Mouse (Mus musculus): ENCODE results near the gene 1700016D06Rik.

1700016D06Rik gene

DNA sequence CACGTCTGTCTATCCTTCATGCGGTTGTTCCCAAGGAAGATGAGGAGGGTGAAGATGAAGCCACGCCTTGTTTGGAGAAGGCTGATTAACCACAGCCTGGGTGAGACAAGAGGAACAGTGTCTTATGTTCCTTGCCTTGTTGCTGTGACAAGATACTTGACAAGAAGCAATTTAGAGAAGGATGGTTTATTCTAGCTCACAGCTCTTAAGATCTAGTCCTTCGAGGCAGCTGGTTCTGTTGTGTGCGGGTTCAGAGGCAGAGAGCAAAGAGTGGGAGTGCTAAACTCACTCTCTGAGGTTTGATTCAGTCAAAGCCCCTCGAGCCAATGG lies at the start of gene 1700016D06Rik:
Gene 1700016D06Rik (minus strand): TSS at position 31 of the 330 bp plus-strand sequence.
- DNase-seq, result no peak

DNA sequence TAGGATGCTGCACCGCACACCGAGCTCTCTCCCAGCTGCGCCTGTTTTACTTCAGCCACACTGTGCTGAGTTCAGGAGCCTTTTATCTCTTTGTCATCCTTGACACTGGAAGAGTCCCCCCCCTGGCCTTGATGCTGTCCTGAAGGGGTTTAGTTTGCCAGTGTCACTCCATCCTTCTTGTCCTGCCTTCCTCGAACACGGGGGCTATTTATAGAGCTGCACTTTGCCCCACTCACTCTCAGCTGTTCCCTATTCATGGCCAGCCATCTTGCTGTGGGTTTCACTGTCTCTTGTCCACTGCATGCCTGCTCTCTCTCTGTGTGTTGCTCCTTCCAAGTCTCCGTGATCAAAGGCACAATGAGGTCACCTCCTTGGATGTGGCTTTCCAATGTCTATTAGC lies 48.6 kb upstream of the 1700016D06Rik start:
- no peak for DNase-seq

DNA sequence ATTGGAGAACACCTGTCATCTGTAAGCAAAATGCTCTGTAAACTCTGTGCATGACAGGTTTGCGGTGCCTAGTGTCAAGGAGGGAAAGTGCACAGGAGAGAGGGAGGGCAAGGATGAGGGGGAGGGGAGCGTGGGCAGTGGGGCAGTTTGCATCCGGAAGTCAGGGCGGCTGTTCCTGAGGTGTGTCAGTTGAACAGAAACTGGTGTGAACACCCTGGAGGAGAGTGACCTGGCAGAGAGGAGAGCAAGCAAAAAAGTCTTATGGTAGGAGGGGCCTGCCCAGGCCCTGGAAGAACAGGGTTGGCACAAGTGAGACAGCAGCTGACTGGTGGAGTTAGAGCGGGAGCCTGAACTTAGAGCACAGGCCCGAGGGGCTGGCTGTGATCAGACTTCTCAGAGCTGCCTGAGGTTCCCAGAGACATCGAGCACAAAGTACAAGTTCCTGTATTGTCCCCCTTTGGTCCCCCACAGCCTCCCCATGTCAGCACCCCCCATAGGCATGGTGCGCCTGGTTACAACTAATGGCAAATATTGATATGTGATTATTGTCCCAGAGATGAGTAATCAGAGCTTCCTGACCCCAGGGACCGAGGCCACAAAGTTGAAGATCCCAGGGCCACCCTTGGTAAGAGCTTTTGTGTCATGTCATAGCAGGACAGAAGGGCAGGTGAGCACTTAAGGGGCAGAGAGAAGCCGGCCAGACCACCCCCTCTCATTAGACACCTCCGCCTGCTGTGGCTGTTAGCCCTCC lies 46.2 kb upstream of the 1700016D06Rik start:
- DNase-seq, result no peak

DNA sequence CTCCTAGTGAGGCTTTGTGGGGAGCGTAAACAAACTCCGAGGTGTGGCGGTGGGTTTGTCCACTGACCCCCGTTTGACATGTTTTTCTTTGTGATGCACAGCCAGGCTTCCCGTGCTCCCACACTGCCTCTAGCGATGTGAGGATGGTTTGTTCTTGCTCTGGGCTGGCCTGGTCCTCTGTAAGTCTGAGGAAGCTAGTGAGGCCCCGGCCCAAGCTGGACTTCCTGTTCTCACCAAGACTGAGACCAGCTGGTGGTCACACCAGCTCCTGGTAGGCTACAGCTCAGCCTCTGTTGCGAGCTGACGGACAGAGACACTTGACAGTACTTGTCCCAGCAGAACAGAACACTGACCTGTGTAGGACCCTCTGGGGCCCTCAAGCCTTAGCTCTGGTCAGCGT lies 42.7 kb upstream of the 1700016D06Rik start:
- no peak for DNase-seq

DNA sequence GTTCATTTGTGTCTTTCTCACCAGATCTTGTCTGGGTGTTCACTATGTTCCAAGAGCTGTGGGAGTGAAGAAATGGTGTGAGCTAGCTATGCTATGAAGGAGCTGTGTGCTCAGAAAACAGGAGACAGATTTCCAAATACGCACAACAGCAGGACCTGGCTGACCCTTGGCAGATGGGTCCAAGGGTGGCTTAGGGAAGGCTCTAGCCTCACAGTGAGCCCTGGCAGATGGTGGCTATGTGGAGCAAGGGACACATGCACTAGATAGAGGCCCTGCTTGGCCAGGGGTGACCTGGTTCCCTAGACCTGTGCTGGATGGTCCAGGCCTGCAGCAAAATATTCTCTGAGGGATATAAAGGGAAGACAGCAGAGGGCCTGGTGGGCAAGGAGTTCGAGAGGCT lies 40.0 kb upstream of the 1700016D06Rik start:
- DNase-seq, result peak; percentile 30 to 40

DNA sequence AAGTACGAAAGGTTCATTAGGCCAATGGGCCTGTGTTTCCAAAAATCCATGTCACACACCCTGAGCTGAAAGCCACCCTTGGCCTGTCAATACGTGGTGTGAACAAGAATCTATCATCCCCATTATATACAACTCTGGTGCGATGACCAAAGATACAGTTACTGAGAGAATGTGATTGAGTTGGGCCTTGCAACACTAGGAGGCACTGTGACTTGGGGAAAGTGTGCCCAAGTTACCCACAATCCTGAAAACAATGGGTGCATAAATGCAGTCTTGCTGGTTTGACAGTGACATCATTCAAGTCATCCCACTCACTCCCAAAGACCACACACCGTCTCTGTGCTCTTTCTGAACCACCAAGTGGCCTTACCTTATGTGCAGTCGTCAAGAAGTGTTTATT lies 38.2 kb upstream of the 1700016D06Rik start:
- no peak for DNase-seq

DNA sequence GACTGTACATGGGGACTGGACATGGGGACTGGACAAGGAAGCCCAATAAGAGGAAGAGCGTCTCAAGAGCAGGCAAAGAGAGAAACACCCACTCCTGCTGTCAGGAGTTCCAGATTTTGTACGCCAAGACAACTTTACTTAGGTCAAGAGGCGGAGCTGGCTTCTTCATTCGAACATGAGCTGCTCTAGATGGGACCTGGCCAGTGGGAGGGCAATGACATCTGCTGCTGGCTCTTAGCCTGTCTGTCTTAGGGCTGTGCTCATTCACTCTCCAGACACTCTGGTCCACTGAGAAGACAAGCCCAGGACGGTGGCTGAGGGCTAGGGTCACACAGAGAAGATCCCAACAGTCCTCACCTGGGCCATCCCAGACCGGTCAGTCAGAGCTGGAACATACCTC lies 36.2 kb upstream of the 1700016D06Rik start:
- DNase-seq, result peak; percentile 26 to 27

DNA sequence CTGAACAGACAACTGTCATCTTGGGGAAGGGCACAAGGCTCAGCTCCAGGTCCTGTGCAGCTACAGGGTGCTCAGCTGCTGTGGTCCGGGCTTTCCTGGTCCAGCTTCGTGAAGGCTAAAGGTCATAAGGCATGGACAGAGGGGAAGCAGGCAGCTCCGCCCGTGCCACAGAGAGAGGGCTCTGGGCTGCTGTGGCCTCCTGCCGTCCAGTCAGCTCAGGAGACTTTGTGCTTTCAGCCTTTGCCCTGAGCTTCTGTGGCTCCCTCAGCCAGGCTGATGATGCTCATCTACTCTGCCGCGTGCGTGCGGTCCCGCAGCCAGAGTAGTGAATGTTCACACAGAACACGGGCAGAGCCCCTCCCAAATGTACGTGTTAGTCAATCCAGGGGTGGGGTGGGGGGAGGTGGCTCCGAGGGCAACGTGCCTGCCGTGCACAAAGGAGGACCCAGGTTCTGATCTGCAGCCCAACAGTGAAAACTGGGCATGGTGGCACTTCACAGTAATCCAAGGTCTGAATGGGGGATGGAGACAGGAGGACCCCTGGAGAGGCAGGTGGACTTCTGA lies 34.9 kb upstream of the 1700016D06Rik start:
- no peak for DNase-seq

DNA sequence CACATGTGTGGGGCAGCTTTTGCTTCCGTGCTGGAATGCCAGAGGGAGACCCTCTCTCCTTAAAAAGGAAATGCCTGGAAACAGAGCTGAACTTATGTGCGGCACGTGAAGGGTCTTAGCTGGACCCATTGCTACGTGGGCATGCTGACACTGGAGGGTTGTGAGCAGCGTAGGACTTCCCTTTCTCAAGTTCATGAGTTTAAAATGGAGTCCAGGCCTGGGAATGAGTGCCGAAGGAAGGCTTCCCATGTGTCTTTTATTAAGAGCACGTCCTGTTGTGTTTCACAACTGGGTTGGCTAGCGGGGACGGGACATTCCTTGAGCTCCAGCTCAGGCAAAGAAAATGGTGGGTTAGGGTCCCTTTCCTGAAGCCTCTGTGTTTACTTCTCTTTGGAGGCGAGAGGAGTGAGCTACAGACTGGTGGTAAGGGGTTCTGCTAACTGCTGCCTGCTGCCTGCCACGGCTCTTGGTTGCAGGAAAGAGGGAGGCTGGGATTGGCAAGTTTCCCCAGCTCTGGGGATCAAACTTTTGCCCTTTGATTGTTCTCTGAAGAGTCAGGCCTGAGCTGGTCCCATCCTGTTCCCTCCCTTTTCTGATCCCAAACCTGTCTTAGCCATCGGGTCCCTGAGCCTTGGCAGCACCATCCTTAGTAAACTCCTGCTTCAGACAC lies 29.5 kb upstream of the 1700016D06Rik start:
- DNase-seq, result no peak

DNA sequence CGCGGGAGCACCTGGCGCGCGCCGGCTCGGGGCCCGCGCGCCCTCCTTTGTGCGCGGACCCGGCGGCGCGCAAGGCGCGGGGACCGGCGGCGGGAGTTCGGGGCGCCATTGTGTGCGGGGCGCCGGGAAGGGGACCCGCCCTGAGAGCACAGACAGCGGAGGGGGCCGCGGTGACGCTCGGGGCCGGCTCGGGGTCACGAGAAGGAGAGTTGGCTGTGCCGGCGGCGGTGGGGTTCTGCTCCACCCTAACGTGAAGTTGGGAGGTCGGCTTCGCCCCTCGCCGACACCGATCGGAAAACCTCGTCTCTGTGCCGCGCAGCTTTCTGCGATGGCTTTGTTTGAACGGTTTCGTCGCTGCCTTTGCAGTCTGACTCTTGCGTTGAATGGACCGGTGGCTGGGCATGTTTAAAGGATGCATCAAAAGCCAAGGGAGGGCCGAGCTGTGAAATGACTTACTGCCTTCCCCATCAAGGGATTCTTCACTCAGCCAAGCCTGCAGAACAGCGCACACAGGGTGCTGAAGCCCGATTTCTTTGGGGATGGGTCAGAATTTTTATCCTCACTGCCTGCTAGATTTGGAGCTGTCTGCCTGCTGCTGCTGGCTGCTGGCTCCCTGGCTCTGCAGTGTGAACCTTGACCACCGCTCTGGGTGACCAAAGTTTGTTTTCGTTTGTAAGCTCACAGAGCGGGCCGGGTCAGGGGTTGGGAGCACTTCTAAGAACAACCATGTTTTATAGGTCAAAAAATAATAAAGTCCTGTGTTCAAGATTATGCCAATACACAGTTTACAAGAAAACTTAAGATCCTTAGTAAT lies 27.8 kb upstream of the 1700016D06Rik start:
- DNase-seq, result peak; percentile 49 to 55

DNA sequence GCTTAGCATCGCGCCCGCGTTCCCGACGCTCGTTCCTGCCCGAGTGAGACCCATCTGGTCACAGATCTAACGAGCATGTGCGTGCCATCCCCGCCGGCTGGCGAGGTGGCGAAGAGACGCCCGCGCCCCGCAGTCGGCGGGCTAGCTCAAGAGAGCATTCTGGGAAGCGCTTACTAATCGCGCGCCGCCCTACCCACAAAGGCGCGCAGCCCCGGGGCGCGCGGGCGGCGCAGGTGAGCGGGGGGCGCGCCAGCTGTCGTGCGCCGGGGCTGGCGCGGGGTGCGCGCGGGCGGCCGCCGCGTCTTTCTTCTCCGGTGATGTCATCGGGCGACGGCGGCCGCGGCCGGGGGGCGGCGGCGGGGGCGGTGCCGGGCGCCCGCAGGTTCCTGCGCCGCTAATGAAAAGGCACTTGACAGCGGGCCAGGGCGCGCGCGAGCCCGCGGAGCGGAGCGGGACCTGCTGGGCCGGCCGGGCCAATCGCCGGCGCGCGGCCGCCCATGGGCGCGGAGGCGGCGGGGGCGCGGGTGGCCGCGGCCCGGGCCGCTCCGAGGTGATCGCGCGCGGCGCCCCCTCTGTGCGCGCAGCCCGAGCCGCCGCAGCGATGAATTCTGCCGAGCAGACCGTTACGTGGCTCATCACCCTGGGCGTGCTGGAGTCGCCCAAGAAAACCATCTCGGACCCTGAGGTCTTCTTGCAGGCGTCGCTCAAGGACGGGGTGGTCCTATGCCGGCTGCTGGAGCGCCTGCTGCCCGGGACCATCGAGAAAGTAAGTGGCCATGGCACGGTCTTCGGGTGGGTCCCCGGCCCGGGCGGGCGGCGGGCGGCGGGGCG lies 27.0 kb upstream of the 1700016D06Rik start, which contains the start of gene Arhgef7:
Gene Arhgef7 (plus strand): TSS at position 71 of the 831 bp plus-strand sequence.
- peak; percentile 81 to 88 for DNase-seq

DNA sequence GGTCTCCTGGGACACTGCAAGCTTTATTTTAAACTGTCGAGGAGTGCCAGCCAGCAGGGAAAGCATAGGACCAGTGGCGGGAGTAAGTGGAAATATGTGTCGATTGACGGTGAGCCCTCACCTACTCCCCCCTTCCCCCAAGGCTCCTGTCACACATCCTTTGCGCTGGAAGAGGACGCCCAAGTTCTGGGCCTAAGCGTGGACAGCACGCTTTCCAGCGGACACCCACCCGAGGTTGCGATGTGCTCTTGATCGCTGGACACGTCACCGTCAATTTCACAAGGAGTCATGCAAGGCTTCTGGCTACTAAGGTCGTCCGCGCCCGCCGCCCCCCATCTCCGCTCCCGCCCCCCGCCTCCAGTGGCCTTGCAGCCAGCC lies 26.4 kb upstream of the 1700016D06Rik start:
- DNase-seq, result no peak

DNA sequence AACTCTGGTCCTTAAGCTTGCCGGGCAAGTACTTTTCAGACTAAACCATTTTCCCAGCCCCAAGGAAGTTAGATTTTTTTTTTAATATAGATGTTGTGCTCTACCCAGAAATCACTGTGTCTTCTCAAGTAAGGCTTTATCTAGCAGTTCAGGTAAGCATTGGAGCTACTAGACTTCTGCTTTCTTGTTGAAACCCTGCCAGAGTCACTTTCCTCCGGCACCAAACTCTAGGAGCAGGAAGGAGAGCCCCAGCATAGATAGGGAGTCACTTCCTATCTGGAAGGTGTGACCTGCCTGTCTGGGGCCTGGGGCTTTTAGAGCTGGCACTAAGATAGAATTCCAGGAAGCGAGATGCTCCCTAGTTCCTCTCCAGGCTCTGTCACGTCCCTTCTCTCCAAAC lies 16.3 kb upstream of the 1700016D06Rik start:
- no peak for DNase-seq

DNA sequence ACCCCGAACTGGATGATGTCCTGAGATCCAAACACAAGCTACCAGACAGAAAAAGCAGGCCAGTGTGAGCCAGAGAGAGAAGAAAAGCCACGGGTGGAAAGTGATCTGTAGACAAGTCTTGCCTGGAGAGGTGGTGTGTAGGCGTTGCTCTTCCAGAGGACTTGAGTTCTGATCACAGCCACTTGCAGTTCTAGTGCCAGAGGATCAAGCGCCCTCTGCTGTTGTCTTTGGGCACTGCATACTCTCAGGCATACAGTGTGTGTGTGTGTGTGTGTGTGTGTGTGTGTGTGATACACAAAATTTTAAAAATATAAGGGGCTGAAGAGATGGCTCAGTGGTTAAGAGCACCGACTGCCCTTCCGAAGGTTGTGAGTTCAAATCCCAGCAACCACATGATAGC lies 11.4 kb upstream of the 1700016D06Rik start:
- DNase-seq, result no peak

DNA sequence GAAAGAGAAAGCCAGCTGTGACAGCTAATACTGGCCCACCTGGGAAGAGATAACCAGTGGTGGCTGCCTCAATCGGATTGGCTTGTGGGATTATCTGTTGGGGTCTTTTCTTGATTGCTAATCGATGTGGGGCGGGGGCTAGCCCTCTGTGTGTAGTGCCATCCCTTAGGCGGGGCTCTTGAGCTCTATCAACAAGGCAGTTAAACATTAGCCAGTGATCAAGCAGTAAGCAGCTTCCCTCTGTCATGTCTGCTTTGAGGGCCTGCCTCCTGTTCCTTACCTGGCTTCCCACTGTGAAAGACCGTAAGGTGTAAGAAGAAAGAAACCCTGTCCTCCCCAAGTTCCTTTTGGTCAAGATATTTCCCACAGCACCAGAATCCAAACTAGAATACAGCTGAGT lies 9.6 kb upstream of the 1700016D06Rik start:
- DNase-seq, result no peak

DNA sequence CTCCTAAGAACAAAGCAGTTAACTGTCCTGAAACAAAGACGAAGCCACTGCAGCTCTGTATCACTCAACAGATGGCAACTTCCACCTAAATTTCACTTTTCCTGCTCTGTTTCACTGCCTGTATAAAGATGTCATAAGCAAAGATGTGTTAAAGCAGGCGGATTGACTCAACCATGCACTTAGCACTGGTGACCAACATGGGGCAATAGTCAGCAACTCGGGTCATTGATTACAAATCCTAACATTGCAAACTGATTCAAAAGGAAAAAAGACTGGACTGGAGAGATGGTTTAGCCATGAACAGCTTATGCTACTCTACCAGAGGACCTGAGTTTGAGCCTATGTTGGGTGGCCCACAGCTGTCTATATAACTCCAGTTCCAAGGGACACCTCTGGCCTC lies 8.7 kb upstream of the 1700016D06Rik start:
- no peak for DNase-seq

DNA sequence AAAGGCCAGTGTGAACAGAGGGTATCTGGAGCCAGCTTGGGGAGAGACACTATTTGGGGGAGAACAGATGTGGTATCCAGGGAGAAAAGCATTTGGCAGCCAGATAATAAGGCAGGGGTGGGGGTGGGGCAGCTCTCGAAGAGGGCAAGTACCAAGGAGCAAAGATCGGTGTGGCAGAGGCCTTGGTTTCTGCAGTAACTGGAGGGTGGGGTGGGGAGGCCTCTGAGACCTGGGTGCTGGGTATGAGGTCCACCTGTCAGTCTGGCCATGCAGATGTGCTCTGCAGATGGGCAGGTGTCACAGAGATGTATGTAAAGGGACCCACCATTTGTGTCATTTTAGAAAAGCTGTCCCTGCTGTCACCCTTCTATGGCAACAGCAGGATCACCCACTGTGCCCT lies 8.0 kb upstream of the 1700016D06Rik start:
- DNase-seq, result no peak

DNA sequence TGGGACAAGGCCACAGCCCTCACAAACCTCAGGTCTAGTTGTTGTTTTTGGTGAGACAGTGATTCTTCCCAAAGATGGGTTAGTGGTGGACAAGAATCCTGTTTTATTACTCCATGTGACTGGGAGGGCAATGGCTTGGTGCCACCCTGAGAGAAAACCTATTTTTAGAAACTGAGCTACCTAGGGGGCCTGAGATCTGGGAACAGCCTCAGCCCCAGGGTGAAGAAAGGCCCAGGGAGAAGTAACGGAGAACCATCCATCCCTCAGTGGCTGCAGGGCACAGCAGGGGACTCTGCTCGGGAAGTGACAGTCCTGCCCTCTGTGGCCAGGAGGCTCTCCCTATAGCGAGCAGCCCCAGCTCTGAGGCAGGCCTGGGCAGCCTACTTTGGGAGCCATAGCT lies 6.8 kb upstream of the 1700016D06Rik start:
- no peak for DNase-seq

DNA sequence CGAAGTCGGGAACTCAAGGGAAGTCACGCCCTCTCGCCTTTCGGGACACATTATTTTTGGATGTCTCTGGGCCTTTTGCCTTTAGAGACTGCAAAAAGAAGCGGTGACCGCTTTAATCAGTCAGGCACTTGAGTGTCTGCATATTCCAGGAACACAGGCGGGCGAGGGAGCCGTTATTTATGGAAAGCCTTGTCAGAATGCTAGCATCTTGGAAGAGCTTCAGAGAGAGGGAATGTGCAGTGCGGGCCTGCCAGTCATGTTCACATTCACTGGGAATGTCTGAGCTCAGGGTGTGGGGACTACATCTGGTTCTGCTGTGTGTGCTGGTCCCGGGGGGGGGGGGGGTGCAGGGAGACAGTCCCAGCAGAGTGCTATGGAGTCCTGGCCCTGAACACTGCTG lies 5.0 kb upstream of the 1700016D06Rik start:
- DNase-seq, result no peak

DNA sequence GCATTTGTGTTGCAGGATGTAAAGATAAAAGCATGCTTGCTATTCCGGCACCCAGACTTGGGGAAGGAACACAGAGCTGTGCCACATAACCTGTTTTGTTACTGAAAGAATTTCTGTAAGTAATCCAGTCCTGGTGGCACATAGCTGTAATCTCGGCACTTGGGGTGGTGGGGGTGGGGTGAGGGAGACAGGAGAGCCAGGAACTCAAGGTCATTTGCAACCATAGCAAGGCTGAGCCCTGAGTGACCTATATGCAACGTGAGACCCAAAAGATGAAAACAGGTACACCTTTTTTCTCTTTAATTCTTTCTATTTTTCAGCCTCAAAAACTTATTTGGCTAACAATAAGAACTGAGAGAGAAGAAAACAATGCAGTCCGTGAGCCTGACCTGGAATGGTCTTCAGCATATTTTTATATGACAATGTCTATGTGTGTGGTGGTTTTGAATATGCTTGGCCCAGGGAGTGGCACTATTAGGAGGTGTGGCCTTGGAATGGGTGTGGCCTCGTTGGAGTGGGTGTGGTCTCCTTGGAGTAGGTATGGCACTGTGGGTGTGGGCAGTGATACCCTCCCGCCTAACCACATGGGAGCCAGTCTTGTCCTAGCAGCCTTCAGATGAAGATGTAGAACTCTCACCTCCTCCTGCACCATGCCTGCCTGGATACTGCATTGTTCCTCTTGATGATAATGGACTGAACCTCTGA lies 4.0 kb upstream of the 1700016D06Rik start:
- DNase-seq, result no peak

DNA sequence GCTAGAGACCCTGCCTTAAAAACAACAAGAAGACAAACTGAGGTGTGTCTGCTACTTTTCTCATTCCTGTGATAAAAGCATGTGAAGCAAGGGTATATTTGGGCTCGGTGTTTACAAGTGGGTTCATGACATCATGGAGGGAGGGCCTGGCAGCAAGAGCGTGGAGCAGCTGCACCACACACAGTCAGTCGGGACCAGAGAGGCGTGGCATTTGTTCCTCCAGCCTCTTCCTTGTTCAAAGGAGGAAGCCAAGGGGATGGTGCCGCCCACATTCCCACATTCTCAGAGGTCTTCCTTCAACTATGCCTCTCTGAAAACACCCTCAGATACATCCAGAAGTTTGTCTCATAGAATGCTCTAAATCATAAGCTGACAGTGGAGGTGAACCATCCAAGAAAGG lies 2.9 kb upstream of the 1700016D06Rik start:
- no peak for DNase-seq

DNA sequence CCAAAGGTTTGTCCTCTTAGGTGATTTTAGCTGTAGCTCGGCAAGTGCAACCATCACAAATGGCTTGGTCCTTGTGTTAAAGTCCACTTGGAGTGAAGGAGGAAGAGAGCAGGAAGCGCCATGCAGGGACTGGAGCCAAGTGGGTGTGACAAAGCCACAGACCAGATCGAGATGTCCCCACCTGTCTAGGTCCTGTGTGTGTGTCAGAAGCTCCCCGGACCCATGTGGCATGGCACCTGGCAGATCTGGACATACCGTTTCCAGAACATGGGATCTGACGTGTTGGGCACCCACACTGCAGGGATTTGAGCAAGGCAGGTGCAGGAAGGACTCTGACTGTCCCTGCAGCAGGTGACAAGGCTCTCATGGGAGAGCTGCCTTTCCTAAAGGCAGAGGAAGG lies 565 bp upstream of the 1700016D06Rik start:
- DNase-seq, result no peak

All from cerebellum, postnatal 36 days (tissue).